Mouse (Mus musculus): ENCODE results near the gene Lbhd2. TPM values are rescaled to one million over a fixed set of nuclear protein-coding genes. Genes with fewer than 3 reads are reported as not detected.

The Lbhd2 gene
- polyA plus RNA-seq, 1 experiment from 2014 or later, result not detected

- no peaks in the 10 kb centered on the region for H3K9me3 ChIP-seq
- H3K36me3 ChIP-seq, result no peaks in the 10 kb centered on the region
- peaks cover 63% of the 10 kb centered on the region for H3K27me3 ChIP-seq
- H3K4me1 ChIP-seq (replicated peaks), result peaks cover 11% of the 10 kb centered on the region; the same call in 1 of the 2 replicates
- no peak overlapping the region for H3K4me2 ChIP-seq
- ATAC-seq (ENCODE audit: low read depth), result no peak
- 74% methylated on average over 3 of the region's 3 CpGs for WGBS
- H3K27ac ChIP-seq (replicated peaks), result no peak overlapping the region
- no peak overlapping the region for H3K4me3 ChIP-seq
- no peak overlapping the region for H3K9ac ChIP-seq
These were observed 29.6 kb downstream of the Lbhd2 start for GRCm38 (mm10) chr12:111436170-111436569.

- H3K36me3 ChIP-seq, result no peaks in the 10 kb centered on the region
- no peak overlapping the region for H3K27ac ChIP-seq (replicated peaks)
- no peak for ATAC-seq (ENCODE audit: low read depth)
- peaks cover 12% of the 10 kb centered on the region; the same call in 1 of the 2 replicates for H3K4me1 ChIP-seq (replicated peaks)
- H3K4me3 ChIP-seq, result no peak overlapping the region
- H3K27me3 ChIP-seq, result peaks cover 63% of the 10 kb centered on the region
- H3K4me2 ChIP-seq, result no peak overlapping the region
- no peaks in the 10 kb centered on the region for H3K9me3 ChIP-seq
- H3K9ac ChIP-seq, result no peak overlapping the region
- 72% methylated on average over 8 of the region's 8 CpGs for WGBS
These were observed 30.0 kb downstream of the Lbhd2 start for GRCm38 (mm10) chr12:111436640-111437039.

DNA sequence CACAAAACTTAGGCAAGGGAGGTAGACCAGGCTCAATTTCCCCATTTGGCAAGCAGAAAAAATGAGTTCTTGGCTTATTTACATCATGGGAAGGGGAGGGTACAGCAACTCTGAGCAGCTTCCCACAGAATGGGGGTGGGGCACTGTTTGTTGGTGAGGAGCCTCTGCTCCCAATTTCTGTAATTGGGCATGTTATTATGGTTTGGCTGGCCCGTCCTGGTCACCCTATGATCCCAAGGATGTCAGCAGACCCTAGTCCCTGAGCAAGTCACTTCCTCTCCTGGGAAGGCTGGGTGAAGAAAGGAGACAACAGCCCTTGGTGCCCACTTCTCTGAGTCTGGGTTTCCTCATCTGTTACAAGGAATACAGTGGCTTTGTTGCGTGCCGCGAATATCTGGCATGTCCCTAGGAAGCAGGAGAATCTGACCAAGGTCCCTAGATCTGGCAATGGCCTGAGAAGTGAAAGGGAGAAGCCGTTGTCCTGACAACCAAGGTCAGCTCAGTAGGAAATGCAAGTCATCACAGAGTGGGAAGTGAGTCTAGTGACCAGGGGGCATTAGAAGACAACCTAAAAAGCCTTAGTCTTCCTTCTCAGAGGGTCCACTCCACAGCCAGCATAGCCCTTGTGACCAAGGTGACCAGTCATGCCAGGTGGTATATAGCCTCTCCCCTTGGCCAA, 30.8 kb downstream of the Lbhd2 start:
- no peak overlapping the region for H3K27ac ChIP-seq (replicated peaks)
- H3K4me3 ChIP-seq, result no peak overlapping the region
- no peak for ATAC-seq (ENCODE audit: low read depth)
- H3K9ac ChIP-seq, result no peak overlapping the region
- WGBS, result 69% methylated on average over 5 of the region's 5 CpGs
- H3K27me3 ChIP-seq, result peaks cover 63% of the 10 kb centered on the region
- no peaks in the 10 kb centered on the region for H3K9me3 ChIP-seq
- no peaks in the 10 kb centered on the region for H3K36me3 ChIP-seq
- H3K4me1 ChIP-seq (replicated peaks), result peaks cover 19% of the 10 kb centered on the region
- H3K4me2 ChIP-seq, result no peak overlapping the region

GRCm38 (mm10) chr12:111438850-111439249, 32.2 kb downstream of the Lbhd2 start:
- Histone ChIP-seq H3K27ac (replicated peaks) (no peak overlapping the region), H3K9me3 (no peaks in the 10 kb centered on the region), H3K4me2 (no peak overlapping the region), H3K4me1 (replicated peaks) (peaks cover 30% of the 10 kb centered on the region), H3K27me3 (peaks cover 72% of the 10 kb centered on the region), H3K4me3 (no peak overlapping the region), H3K9ac (no peak overlapping the region), H3K36me3 (no peaks in the 10 kb centered on the region)
- 85% methylated on average over 6 of the region's 6 CpGs for WGBS
- ATAC-seq (ENCODE audit: low read depth), result no peak

DNA sequence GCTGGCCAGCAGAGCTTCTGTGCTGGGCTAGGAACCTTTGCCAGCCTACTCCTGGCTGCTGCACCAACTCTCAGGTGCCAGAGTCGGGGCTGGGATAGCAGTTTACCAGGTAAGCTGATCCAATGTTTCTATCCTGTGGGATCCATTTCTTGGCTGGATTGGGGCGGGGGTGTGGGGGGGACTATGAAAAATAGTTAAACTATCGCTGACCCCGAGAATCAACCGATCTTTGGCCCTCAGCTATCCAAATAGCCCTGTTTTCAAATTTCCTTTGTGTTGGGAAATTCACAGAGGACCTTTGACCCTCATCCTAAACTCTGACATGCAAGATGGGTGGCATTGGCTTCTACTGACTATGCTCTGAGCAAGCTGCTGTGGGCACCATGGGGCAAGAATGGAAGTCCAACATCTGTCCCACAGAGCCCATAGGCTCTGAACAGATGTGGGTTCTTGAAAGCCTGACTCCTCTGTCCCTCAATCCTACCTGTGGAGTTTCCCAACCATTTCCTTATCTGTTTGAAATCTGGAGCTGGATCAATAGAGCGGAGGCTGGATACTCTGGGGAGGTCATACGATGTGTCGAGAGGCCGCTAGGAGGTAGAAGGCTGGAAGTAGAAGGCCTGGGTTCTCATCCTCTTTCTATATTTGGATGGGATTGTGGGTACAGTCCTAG, 34.2 kb downstream of the Lbhd2 start:
- Histone ChIP-seq H3K4me3 (no peak overlapping the region), H3K9me3 (no peaks in the 10 kb centered on the region), H3K27ac (replicated peaks) (no peak overlapping the region), H3K4me2 (no peak overlapping the region), H3K36me3 (no peaks in the 10 kb centered on the region), H3K27me3 (peaks cover 82% of the 10 kb centered on the region), H3K9ac (no peak overlapping the region), H3K4me1 (replicated peaks) (peaks cover 25% of the 10 kb centered on the region)
- WGBS, result 90% methylated on average over 9 of the region's 9 CpGs
- ATAC-seq (ENCODE audit: low read depth), result no peak

GRCm38 (mm10) chr12:111441523-111441922, 34.9 kb downstream of the Lbhd2 start:
- no peak overlapping the region for H3K27ac ChIP-seq (replicated peaks)
- WGBS, result 50% methylated on average over 3 of the region's 3 CpGs
- H3K9me3 ChIP-seq, result no peaks in the 10 kb centered on the region
- peaks cover 30% of the 10 kb centered on the region for H3K4me1 ChIP-seq (replicated peaks)
- no peak overlapping the region for H3K9ac ChIP-seq
- no peak for ATAC-seq (ENCODE audit: low read depth)
- H3K27me3 ChIP-seq, result peaks cover 89% of the 10 kb centered on the region
- no peak overlapping the region for H3K4me3 ChIP-seq
- H3K36me3 ChIP-seq, result no peaks in the 10 kb centered on the region
- H3K4me2 ChIP-seq, result no peak overlapping the region

- Histone ChIP-seq H3K27ac (replicated peaks) (no peak within 1 kb of the TSS), H3K4me3 (peak within 1 kb of the TSS; percentile 34), H3K36me3 (no peaks in the 10 kb centered on the region), H3K4me2 (peak within 1 kb of the TSS; percentile 63), H3K4me1 (replicated peaks) (peaks cover 33% of the 10 kb centered on the region), H3K27me3 (peaks cover 95% of the 10 kb centered on the region), H3K9me3 (no peaks in the 10 kb centered on the region), H3K9ac (peak within 1 kb of the TSS; percentile 39)
- ATAC-seq (ENCODE audit: low read depth), result peak; percentile 57
- WGBS, result under 1% methylated on average over 48 of the region's 48 CpGs
These were observed 35.9 kb downstream of the Lbhd2 start, which contains the start of gene Tnfaip2 for GRCm38 (mm10) chr12:111442309-111443010. TSS of gene Tnfaip2 (plus strand) at chr12:111442469.

- ATAC-seq (ENCODE audit: low read depth), result no peak
- Histone ChIP-seq H3K36me3 (no peaks in the 10 kb centered on the region), H3K9me3 (no peaks in the 10 kb centered on the region), H3K4me3 (peak overlapping the region; percentile 34; the same call in 1 of the 2 replicates), H3K27me3 (peaks cover 97% of the 10 kb centered on the region), H3K27ac (replicated peaks) (no peak overlapping the region), H3K9ac (no peak overlapping the region), H3K4me2 (peak overlapping the region; percentile 63), H3K4me1 (replicated peaks) (peaks cover 36% of the 10 kb centered on the region)
- WGBS, result 10% methylated on average over 15 of the region's 15 CpGs
These were observed 36.6 kb downstream of the Lbhd2 start for GRCm38 (mm10) chr12:111443011-111443870.

- 22% methylated on average over 10 of the region's 10 CpGs for WGBS
- no peak overlapping the region for H3K27ac ChIP-seq (replicated peaks)
- no peak overlapping the region for H3K4me3 ChIP-seq
- H3K4me1 ChIP-seq (replicated peaks), result peaks cover 36% of the 10 kb centered on the region
- no peak overlapping the region for H3K4me2 ChIP-seq
- peaks cover 97% of the 10 kb centered on the region for H3K27me3 ChIP-seq
- no peaks in the 10 kb centered on the region for H3K9me3 ChIP-seq
- ATAC-seq (ENCODE audit: low read depth), result no peak
- H3K36me3 ChIP-seq, result no peaks in the 10 kb centered on the region
- no peak overlapping the region for H3K9ac ChIP-seq
These were observed 37.6 kb downstream of the Lbhd2 start for GRCm38 (mm10) chr12:111443921-111444831.

GRCm38 (mm10) chr12:111445161-111445889, 38.7 kb downstream of the Lbhd2 start:
- Histone ChIP-seq H3K27me3 (peaks cover 100% of the 10 kb centered on the region), H3K9ac (no peak overlapping the region), H3K4me1 (replicated peaks) (peaks cover 36% of the 10 kb centered on the region), H3K9me3 (no peaks in the 10 kb centered on the region), H3K36me3 (no peaks in the 10 kb centered on the region), H3K27ac (replicated peaks) (no peak overlapping the region), H3K4me2 (peak overlapping the region; percentile 47), H3K4me3 (peak overlapping the region; percentile 24)
- no peak for ATAC-seq (ENCODE audit: low read depth)
- WGBS, result 5% methylated on average over 50 of the region's 52 CpGs

All from neural tube, embryonic 13.5 days (tissue).